In the genomic region with DNA sequence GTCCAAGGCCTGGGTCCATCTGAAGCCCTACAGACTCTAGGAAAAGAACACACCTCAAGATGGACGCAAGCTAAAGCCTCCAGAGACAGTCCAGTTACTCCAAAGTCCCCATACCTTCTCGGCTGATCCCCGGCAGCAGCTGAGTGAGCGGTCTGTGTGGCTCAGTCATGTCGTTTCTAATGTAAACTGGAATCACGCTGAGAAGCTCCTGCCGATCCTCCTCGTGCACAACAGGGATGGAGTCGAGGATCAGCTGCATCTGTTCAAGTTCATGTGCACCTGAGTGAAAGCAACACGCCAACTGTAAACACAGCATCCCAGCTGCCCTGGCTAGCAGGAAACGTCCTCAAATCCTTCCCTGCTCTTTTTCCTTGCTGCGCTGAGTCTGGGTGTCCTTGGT, we compare ENCODE assay signal across 36 mouse cellular contexts. TPM values are rescaled to one million over a fixed set of nuclear protein-coding genes. Genes with fewer than 3 reads are reported as not detected.
"Had no signal": no experiment of that assay in that cellular context is flagged by ENCODE, and none has a peak within 500 bp of the region (broad histone marks: within the 10 kb centered on the region; RNA-seq: fewer than 3 reads in every experiment).

No protein-coding gene starts in this region.

- H3K4me3 ChIP-seq: embryonic facial prominence, embryonic 10.5 days; embryonic facial prominence, embryonic 12.5 days; embryonic facial prominence, embryonic 13.5 days; embryonic facial prominence, embryonic 15.5 days; erythroblast, embryonic 14.5 days; forebrain, embryonic 10.5 days; forebrain, embryonic 12.5 days; forebrain, embryonic 13.5 days; forebrain, embryonic 15.5 days; gastrocnemius, adult 2 months; heart, adult 2 months had no signal

- H3K27me3 ChIP-seq: embryonic facial prominence, embryonic 12.5 days; embryonic facial prominence, embryonic 13.5 days; embryonic facial prominence, embryonic 15.5 days; forebrain, embryonic 12.5 days; forebrain, embryonic 13.5 days; forebrain, embryonic 15.5 days had no signal

- H3K9ac ChIP-seq: embryonic facial prominence, embryonic 12.5 days; embryonic facial prominence, embryonic 13.5 days; embryonic facial prominence, embryonic 15.5 days; forebrain, embryonic 12.5 days; forebrain, embryonic 13.5 days; forebrain, embryonic 15.5 days; forebrain, postnatal 0 days had no signal

- H3K9me3 ChIP-seq: embryonic facial prominence, embryonic 10.5 days; embryonic facial prominence, embryonic 12.5 days; embryonic facial prominence, embryonic 13.5 days; embryonic facial prominence, embryonic 15.5 days; forebrain, embryonic 10.5 days; forebrain, embryonic 12.5 days; forebrain, embryonic 13.5 days; forebrain, embryonic 15.5 days had no signal

- ATAC-seq: forebrain, embryonic 13.5 days; forebrain, embryonic 14.5 days; forebrain, embryonic 15.5 days; forebrain, embryonic 16.5 days; forebrain, postnatal 0 days had no signal

- DNase-seq: cerebellum, adult 9-10 months; cerebellum, adult 9-11 months; cerebellum, postnatal 10 days; cerebellum, postnatal 14 days; cerebellum, postnatal 25 days; cerebellum, postnatal 36 days; embryo, embryonic 11 days; forebrain, postnatal 0 days; gastrocnemius, adult 2 months; gastrocnemius, postnatal 10 days; gastrocnemius, postnatal 14 days; gastrocnemius, postnatal 25 days; gastrocnemius, postnatal 36 days; heart, adult 11 months; heart, adult 18-20 months; heart, adult 2 months had no signal

- H3K4me1 ChIP-seq: embryonic facial prominence, embryonic 10.5 days; embryonic facial prominence, embryonic 12.5 days; embryonic facial prominence, embryonic 13.5 days; embryonic facial prominence, embryonic 15.5 days; forebrain, embryonic 10.5 days; forebrain, embryonic 12.5 days; forebrain, embryonic 13.5 days; forebrain, embryonic 15.5 days had no signal

- H3K4me2 ChIP-seq: embryonic facial prominence, embryonic 12.5 days; embryonic facial prominence, embryonic 13.5 days; embryonic facial prominence, embryonic 15.5 days; forebrain, embryonic 12.5 days; forebrain, embryonic 13.5 days; forebrain, embryonic 15.5 days had no signal

- H3K27ac ChIP-seq: embryonic facial prominence, embryonic 10.5 days; embryonic facial prominence, embryonic 12.5 days; embryonic facial prominence, embryonic 13.5 days; embryonic facial prominence, embryonic 15.5 days; forebrain, embryonic 10.5 days; forebrain, embryonic 12.5 days; forebrain, embryonic 13.5 days; forebrain, embryonic 15.5 days; gastrocnemius, adult 2 months; heart, adult 2 months had no signal

RNA-seq across cellular contexts. Expression of gene Bcl2l10, which starts 45.7 kb away (rescaled TPM):
- total RNA-seq: common myeloid progenitor, adult 5-6 weeks; forebrain, postnatal 0 days; gastrocnemius, adult 18-20 months; gastrocnemius, adult 2 months; gastrocnemius, adult 8-10 months; gastrocnemius, postnatal 10 days; gastrocnemius, postnatal 14 days; gastrocnemius, postnatal 25 days; gastrocnemius, postnatal 36 days; gastrocnemius, postnatal 4 days; granulocyte monocyte progenitor cell, adult 5-6 weeks; heart, adult 2 months; heart, adult 8-10 months had no signal
- polyA plus RNA-seq: embryonic facial prominence, embryonic 10.5 days; embryonic facial prominence, embryonic 11.5 days; embryonic facial prominence, embryonic 12.5 days; embryonic facial prominence, embryonic 13.5 days; embryonic facial prominence, embryonic 14.5 days; embryonic facial prominence, embryonic 15.5 days; erythroblast, embryonic 14.5 days; forebrain, embryonic 10.5 days; forebrain, embryonic 11.5 days; forebrain, embryonic 12.5 days; forebrain, embryonic 13.5 days; forebrain, embryonic 14.5 days; forebrain, embryonic 15.5 days; forebrain, embryonic 16.5 days; forebrain, postnatal 0 days; heart, adult 2 months had no signal
